Mouse (Mus musculus): ENCODE data around the gene Nr2f1. TPM values are rescaled to one million over a fixed set of nuclear protein-coding genes. Genes with fewer than 3 reads are reported as not detected.

Gene Nr2f1
- polyA plus RNA-seq, 2 experiments: 0.44 to 1.4 TPM

DNA sequence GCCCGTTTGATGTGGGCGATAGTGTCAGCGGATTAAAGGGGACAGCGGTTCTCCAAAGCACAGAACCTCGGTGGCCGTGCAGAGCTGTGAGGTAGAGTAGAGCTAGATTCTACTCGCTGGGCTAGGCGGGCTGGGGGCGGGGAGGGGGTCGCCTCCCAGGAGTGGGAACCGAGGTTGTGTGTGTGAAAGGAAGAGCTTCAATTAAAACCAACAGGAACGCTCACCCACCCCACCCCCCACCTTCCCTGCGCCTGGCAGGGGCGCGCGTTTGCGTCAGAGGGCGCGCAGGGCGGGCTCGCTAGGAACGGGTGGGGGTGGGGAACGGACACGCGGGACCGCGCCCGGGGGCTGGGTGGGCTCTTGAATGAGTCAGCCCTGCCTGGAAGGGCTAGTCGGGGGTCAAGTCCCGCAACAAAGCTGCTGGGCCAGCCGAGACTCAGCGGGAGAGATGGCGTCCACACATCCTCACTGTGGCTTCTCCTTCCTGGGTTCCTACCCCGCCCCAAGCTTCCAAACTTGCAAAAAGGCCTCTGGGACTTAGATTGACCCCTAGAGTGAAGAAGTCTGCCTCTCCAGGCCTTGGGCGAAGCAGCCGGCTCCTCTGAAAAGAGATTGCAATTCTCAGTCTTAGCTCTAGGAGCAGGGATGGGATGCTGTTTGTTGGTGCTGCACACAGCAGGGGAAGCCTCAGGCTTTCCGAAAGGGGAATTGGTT lies 3.9 kb upstream of the Nr2f1 start:
- Histone ChIP-seq H3K9ac (replicated peaks) (no peak overlapping the region), H3K4me1 (replicated peaks; ENCODE audit: control insufficient read depth in 2 of 2, insufficient read depth in 2 of 2, low read length in 1 of 2) (no peaks in the 10 kb centered on the region), H3K4me2 (ENCODE audit: low read depth) (peak overlapping the region; percentile 1), H3K27ac (no peak overlapping the region), H3K36me3 (replicated peaks; ENCODE audit: control insufficient read depth, insufficient read depth, low read depth) (no peaks in the 10 kb centered on the region), H3K9me3 (ENCODE audit: control insufficient read depth, low read length) (no peaks in the 10 kb centered on the region), H3K27me3 (ENCODE audit: control insufficient read depth, insufficient read depth, low read length) (peaks cover 83% of the 10 kb centered on the region), H3K4me3 (ENCODE audit: insufficient read depth in 1 of 2, low read depth in 2 of 2, low read length in 2 of 2) (peak overlapping the region; percentile 12 to 48)
- DNase-seq (ENCODE audit: low read depth in 3 of 3, low spot score in 3 of 3) (no peak), ATAC-seq (ENCODE audit: insufficient read depth) (no peak)
- no peak for TF ChIP-seq CTCF (IDR thresholded peaks at IDR 0.05; ENCODE audit: low read depth)
- TF ChIP-seq EP300 (IDR thresholded peaks at IDR 0.05; ENCODE audit: low read depth): no peak
- WGBS (ENCODE audit: insufficient replicate concordance): under 1% methylated on average over 35 of the region's 37 CpGs

DNA sequence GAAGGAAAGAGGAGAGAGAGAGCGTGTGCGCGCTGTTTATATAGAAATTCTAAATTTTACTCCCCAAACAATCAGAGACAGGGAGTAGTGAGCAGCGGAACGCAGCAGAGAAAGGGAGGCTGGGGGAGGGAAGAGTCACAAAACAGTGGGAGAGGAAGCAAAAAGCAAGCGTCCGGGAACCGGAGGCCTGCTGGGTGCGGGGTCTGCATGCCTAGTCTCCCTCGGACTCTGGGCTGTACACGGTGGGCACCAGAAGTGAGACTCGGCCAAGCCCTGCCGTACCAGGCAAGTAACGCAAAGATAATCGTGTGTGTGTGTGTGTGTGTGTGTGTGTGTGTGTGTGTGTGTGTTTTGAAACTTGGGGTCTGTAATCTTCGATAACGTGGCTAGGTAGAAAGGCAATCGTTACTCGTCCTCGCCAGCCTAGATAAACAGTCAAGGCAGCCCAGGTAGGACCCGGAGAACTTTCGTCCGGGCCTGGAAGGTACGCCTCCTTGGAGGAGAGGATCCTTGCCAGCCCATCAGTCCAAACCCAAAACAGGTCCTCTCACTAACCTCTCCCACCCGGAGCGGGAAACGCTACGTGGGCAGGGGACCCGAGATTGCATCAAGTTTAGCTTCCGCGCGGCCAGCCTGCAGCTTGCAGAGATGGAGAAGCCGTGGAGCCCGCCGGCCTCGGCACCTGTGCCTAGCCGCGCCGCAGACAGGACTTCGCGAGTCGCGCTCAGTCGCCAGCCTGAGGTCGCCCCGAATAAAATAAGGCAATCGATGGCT lies 3.2 kb upstream of the Nr2f1 start:
- H3K9me3 ChIP-seq (ENCODE audit: control insufficient read depth, low read length): no peaks in the 10 kb centered on the region
- no peak overlapping the region for H3K9ac ChIP-seq (replicated peaks)
- peaks cover 83% of the 10 kb centered on the region for H3K27me3 ChIP-seq (ENCODE audit: control insufficient read depth, insufficient read depth, low read length)
- peak overlapping the region; percentile 1 for H3K4me2 ChIP-seq (ENCODE audit: low read depth)
- H3K4me1 ChIP-seq (replicated peaks; ENCODE audit: control insufficient read depth in 2 of 2, insufficient read depth in 2 of 2, low read length in 1 of 2): no peaks in the 10 kb centered on the region
- no peak for DNase-seq (ENCODE audit: low read depth in 3 of 3, low spot score in 3 of 3)
- ATAC-seq (ENCODE audit: insufficient read depth): no peak
- peak overlapping the region; percentile 12 to 48 for H3K4me3 ChIP-seq (ENCODE audit: insufficient read depth in 1 of 2, low read depth in 2 of 2, low read length in 2 of 2)
- TF ChIP-seq EP300 (IDR thresholded peaks at IDR 0.05; ENCODE audit: low read depth) (no peak), CTCF (IDR thresholded peaks at IDR 0.05; ENCODE audit: low read depth) (no peak)
- WGBS (ENCODE audit: insufficient replicate concordance): 2% methylated on average over 47 of the region's 47 CpGs
- H3K36me3 ChIP-seq (replicated peaks; ENCODE audit: control insufficient read depth, insufficient read depth, low read depth): no peaks in the 10 kb centered on the region
- no peak overlapping the region for H3K27ac ChIP-seq

GRCm38 (mm10) chr13:78201871-78202565 lies 2.5 kb upstream of the Nr2f1 start:
- TF ChIP-seq CTCF (IDR thresholded peaks at IDR 0.05; ENCODE audit: low read depth) (no peak), EP300 (IDR thresholded peaks at IDR 0.05; ENCODE audit: low read depth) (no peak)
- WGBS (ENCODE audit: insufficient replicate concordance): 3% methylated on average over 22 of the region's 22 CpGs
- Histone ChIP-seq H3K27me3 (ENCODE audit: control insufficient read depth, insufficient read depth, low read length) (peaks cover 85% of the 10 kb centered on the region), H3K9me3 (ENCODE audit: control insufficient read depth, low read length) (no peaks in the 10 kb centered on the region), H3K4me1 (replicated peaks; ENCODE audit: control insufficient read depth in 2 of 2, insufficient read depth in 2 of 2, low read length in 1 of 2) (no peaks in the 10 kb centered on the region), H3K4me3 (ENCODE audit: insufficient read depth in 1 of 2, low read depth in 2 of 2, low read length in 2 of 2) (no peak overlapping the region), H3K4me2 (ENCODE audit: low read depth) (no peak overlapping the region), H3K9ac (replicated peaks) (no peak overlapping the region), H3K36me3 (replicated peaks; ENCODE audit: control insufficient read depth, insufficient read depth, low read depth) (no peaks in the 10 kb centered on the region), H3K27ac (no peak overlapping the region)
- DNase-seq (ENCODE audit: low read depth in 3 of 3, low spot score in 3 of 3) (no peak), ATAC-seq (ENCODE audit: insufficient read depth) (no peak)

DNA sequence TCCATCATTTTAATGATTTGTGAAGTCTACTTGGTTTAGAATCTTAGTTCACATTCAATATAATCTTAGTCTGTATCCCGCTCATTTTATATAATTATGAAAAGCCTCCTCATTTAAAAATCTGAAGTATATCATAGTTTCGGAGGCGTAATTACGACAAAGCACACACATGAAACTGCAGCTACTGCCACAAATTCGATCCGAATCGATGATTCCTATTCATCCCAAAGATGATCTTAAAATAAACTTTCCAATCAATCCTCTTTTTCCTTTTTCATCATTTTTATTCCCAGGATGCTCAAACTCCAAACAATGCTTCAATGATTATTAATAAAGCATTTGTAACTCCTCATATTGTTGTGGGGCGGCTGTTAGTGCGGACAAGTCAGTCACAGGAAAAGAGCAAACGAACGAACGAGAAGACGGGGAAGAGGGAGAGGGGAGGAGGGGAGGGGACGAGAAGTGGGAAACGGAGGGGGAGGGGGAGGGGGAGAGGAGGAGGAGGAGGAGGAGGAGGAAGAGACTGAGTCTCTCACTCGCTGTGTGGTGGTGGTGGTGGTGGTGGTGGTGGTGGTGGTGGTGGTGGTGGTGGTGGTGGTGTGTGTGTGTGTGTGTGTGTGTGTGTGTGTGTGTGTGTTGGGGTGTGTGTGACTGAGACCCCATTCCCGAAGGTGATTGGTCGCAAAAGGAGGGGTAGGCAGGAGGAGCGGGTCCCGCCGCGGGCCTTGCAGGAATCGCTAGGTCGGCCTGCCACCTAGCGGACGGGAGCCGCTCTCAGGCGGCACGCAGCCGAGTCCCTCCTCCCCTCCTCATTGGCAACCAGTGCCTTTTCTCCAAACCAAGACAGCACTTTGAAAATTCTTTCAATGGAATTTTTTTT lies 1.7 kb upstream of the Nr2f1 start:
- Histone ChIP-seq H3K27ac (no peak overlapping the region), H3K27me3 (ENCODE audit: control insufficient read depth, insufficient read depth, low read length) (peaks cover 88% of the 10 kb centered on the region), H3K36me3 (replicated peaks; ENCODE audit: control insufficient read depth, insufficient read depth, low read depth) (no peaks in the 10 kb centered on the region), H3K9ac (replicated peaks) (no peak overlapping the region), H3K4me3 (ENCODE audit: insufficient read depth in 1 of 2, low read depth in 2 of 2, low read length in 2 of 2) (no peak overlapping the region), H3K4me1 (replicated peaks; ENCODE audit: control insufficient read depth in 2 of 2, insufficient read depth in 2 of 2, low read length in 1 of 2) (no peaks in the 10 kb centered on the region), H3K9me3 (ENCODE audit: control insufficient read depth, low read length) (no peaks in the 10 kb centered on the region), H3K4me2 (ENCODE audit: low read depth) (peak overlapping the region; percentile 31; the same call in 1 of the 2 replicates)
- ATAC-seq (ENCODE audit: insufficient read depth): peak; percentile 49; the same call in 1 of the 2 replicates
- whole genome bisulfite sequencing (ENCODE audit: insufficient replicate concordance): 2% methylated on average over 29 of the region's 30 CpGs
- DNase-seq (ENCODE audit: low read depth in 3 of 3, low spot score in 3 of 3): no peak
- no peak for TF ChIP-seq EP300 (IDR thresholded peaks at IDR 0.05; ENCODE audit: low read depth)
- peak; percentile 74 for TF ChIP-seq CTCF (IDR thresholded peaks at IDR 0.05; ENCODE audit: low read depth)
